Mouse (Mus musculus) pancreas, adult 10 weeks (tissue): ENCODE measurements around the gene 4931440F15Rik. TPM values are rescaled to one million over a fixed set of nuclear protein-coding genes. Genes with fewer than 3 reads are reported as not detected.

Experiments used
- polyA plus RNA-seq: library from polyadenylated mRNA; stranded (reverse); fragments of 350-450 nt; fragmentation: Illumina TruSeq; extraction: RNeasy Lipid Tissue Mini Kit (QIAGEN cat#74804); gene quantifications from one replicate; pipeline ENCODE4 v1.2.3, GENCODE M21; 2015; ENCODE audit warnings: low read depth, low replicate concordance; ENCODE audit not compliant: insufficient read depth

4931440F15Rik gene
- not detected for polyA plus RNA-seq

GRCm38 (mm10) chr11:29825271-29825718 is at the start of gene 4931440F15Rik:
4931440F15Rik (minus strand) TSS chr11:29825668.

Other genes with a start within 250 kb of the 4931440F15Rik start
- gene Rtn4, start 132.7 kb downstream of the 4931440F15Rik start, polyA plus RNA-seq: 31.5 TPM
- 1.5 TPM for gene Eml6, start 200.4 kb upstream of the 4931440F15Rik start, polyA plus RNA-seq